Mouse (Mus musculus) mouse embryonic stem cell (cell line): ENCODE measurements around the gene Tmem106c.

ENCODE experiments used
- in situ Hi-C, 2 experiments: fragments of 300-500 bp; cut with MboI; formaldehyde crosslinking; loops; 1 replicate in 1 of 2; 3 replicates in 1 of 2; pipeline ENCODE4 v1.14.3; 2019 to 2020; ENCODE audit warnings: low sequenced_read_pairs in 2 of 2, low pct_unique_long_range_greater_than_20kb in 1 of 2, mixed read lengths in 1 of 2; ENCODE audit not compliant: unreplicated experiment in 1 of 2

Gene Tmem106c

DNA sequence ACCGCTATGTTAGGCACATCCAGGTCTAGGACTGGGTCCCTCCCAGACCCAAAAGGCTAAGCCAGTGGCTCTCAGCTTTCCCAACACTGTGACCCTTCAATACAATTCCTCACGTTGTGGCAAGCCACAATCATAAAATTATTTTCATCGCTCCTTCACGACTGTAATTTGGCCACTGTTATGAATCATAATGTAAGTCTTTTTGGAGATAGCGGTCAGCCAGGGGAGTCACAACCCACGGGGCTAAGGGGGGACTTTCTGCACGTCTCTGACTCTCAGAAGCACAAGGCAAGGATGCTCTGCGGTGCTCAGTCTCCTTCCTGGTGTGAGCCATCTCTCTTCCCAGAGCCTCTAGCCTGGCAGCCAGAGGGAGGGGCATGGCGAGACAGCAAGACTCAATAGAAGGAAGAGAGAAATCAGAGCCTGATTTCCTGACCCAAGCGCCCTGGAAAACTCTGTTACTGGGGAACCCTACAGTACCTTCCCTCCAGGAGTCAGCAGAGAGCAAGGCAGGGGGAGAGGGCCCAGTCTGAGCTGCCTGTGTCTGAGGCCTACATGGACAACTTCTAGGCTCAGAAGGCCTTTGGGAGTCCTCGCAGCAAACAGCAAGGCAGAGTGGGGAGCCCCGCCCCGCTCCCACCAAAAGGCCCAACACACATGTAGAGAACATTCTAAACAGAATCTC lies 28.2 kb downstream of the Tmem106c start:
- in situ Hi-C loops, result no loop called here

DNA sequence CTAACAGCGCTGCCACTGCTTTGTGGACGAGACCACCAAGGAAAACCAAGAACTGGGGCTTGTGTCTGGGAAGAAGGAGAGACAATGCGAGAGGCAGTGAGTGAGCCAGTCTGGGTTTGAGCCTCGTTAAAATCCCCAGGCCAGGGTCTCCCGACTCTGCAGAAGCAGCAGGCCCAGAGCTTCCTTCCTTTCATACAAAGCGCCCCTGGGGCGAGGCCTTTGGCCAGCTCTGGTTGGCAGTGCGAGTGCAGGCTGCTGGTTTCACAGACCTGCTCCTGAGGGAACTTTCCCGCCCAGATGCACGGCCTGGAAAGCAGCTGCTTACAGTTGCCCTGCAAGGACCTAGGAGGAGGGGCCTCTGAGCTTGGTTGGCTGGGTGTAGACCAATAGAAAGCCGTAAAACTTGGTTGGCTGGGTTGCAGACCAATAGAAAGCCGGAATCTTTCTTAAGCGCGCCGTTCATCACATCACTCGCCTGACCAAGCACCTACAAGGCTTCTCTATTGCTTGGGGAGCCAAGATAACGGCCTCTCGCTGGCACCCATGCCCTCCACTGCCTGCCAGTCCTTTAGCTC lies 28.8 kb downstream of the Tmem106c start:
- in situ Hi-C loops, result no loop called here

GRCm38 (mm10) chr15:97996716-97997256 lies 32.8 kb downstream of the Tmem106c start:
- in situ Hi-C loops, result no loop called here

DNA sequence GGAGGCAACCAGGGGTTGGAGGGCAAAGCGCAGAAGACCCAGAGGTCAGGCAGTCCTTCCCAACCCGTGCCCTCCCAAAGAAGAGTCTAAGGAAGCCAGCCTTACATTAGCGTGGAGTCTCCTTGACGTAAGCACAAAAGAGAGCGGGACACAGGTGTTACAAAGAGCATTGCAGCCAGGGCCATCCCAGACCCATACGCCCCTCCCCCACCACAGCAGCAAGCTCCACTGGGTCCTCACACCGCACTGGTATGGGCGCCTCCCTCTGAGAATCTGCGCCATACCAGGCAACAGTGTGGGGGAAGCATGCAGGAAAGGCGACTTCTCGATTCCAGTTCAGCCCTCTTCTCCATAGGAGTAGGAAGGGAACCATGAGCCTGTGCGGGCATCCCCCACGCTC lies 35.5 kb downstream of the Tmem106c start:
- in situ Hi-C loops, result no loop called here

GRCm38 (mm10) chr15:97999991-98000390 lies 36.0 kb downstream of the Tmem106c start:
- in situ Hi-C loops, result loop anchor here in 1 of 2 experiments (25.0 kb wide), 1 partner anchor 787 kb away; the partner anchor contains the start of genes Wnt1 and Wnt10b

DNA sequence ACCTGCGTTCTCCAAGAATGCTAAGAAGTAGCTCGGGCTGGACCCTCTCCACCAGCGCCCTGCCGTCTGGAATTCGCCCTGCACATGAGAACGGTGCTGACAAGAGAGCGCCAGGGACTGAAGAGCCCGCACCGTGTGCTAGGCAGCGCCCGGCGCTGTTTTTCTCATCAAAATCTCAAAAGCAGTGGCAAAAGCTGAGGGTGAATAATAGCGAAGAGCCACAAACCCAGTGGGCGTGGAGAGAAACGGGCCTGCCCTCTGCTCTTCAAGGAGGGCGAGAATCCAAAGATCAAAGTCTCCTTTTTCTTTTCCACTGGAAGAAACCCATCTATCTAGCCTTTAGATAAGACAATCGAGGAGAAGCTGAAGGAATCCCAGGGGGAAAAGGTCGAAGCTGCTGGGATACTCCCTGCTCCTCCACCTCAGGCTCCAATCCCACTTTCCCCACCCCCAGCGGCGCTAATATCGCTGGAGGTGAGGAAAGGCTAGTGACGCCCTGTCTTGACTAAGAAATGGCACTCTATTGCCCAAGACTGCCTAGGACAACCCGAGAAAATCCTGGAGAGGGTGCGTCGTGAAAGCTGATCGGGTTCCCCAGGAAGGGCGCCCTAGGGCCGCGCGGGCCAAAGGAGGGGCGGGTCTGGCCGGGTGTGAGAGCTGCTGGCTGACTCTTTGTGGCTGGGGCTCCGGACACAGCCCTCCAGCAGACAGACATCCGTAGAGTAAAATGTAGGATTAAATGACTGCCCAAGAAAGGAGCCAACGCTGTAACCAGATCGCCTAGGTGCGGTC lies 37.5 kb downstream of the Tmem106c start:
- in situ Hi-C loops, result loop anchor here in 1 of 2 experiments (25.0 kb wide), 1 partner anchor 786 kb away; the partner anchor contains the start of genes Wnt1 and Wnt10b

- in situ Hi-C loops, result loop anchor here in 1 of 2 experiments (25.0 kb wide), 1 partner anchor 785 kb away; the partner anchor contains the start of genes Wnt1 and Wnt10b
Observed at GRCm38 (mm10) chr15:98002113-98002990, 38.4 kb downstream of the Tmem106c start.

GRCm38 (mm10) chr15:98002991-98003821 lies 39.2 kb downstream of the Tmem106c start:
- in situ Hi-C loops, result loop anchor here in 1 of 2 experiments (25.0 kb wide), 1 partner anchor 784 kb away; the partner anchor contains the start of genes Wnt1 and Wnt10b

GRCm38 (mm10) chr15:98003822-98004739 lies 40.1 kb downstream of the Tmem106c start, which contains the start of gene Col2a1:
TSS of gene Col2a1 (minus strand) at chr15:98004695.
- in situ Hi-C loops, result loop anchor here in 1 of 2 experiments (25.0 kb wide), 1 partner anchor 783 kb away; the partner anchor contains the start of genes Wnt1 and Wnt10b

DNA sequence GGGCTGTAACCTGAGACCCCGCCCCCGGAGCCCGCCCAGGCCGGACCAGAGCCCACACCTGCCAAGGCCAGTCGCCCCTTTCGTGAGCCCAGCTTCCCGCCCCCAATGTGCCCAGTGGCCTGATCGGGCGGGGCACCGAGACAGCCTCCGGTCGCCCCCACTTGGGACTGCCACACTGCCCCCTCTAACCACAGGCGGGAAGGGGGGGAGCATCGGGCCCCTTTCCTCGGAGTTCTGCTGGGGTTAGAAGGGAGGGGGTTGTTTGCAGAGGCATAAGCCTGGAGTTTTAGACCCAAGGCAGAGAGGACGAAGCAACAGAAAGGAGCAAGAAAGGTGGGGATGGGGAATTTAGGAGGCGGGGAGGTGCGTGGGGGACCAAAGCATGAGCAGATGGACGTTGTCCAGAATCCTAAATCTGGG lies 40.8 kb downstream of the Tmem106c start:
- in situ Hi-C loops, result loop anchor here in 1 of 2 experiments (25.0 kb wide), 1 partner anchor 783 kb away; the partner anchor contains the start of genes Wnt1 and Wnt10b

GRCm38 (mm10) chr15:98005181-98005580 lies 41.2 kb downstream of the Tmem106c start:
- in situ Hi-C loops, result loop anchor here in 1 of 2 experiments (25.0 kb wide), 1 partner anchor 782 kb away; the partner anchor contains the start of genes Wnt1 and Wnt10b

- in situ Hi-C loops, result loop anchor here in 1 of 2 experiments (25.0 kb wide), 1 partner anchor 774 kb away; the partner anchor contains the start of genes Wnt1 and Wnt10b
Observed at GRCm38 (mm10) chr15:98012810-98013209, 48.8 kb downstream of the Tmem106c start.

GRCm38 (mm10) chr15:98017925-98018324 lies 53.9 kb downstream of the Tmem106c start:
- in situ Hi-C loops, result loop anchor here in 1 of 2 experiments (25.0 kb wide), 1 partner anchor 769 kb away; the partner anchor contains the start of genes Wnt1 and Wnt10b

GRCm38 (mm10) chr15:98019047-98019446 lies 55.0 kb downstream of the Tmem106c start:
- in situ Hi-C loops, result loop anchor here in 1 of 2 experiments (25.0 kb wide), 1 partner anchor 768 kb away; the partner anchor contains the start of genes Wnt1 and Wnt10b
